Mouse (Mus musculus) heart, adult 8-10 months (tissue): ENCODE measurements around the gene Cuedc1. TPM values are rescaled to one million over a fixed set of nuclear protein-coding genes. Genes with fewer than 3 reads are reported as not detected.
"Not testable (repeated sequence)": the region's sequence is repeated elsewhere in the genome, so short reads cannot be mapped to it uniquely, and the experiment has no call there.

Experiments
- DNase-seq: peaks from one replicate; pipeline ENCODE4 v3.0.0; 2022; ENCODE audit warnings: low spot score
- total RNA-seq, 4 experiments: library from RNA; stranded (reverse); gene quantifications; 2 replicates each; pipeline ENCODE4 v1.2.4; 2022

The Cuedc1 gene
- total RNA-seq, 4 experiments from 2014 or later: 47.5 to 55.7 (median 51.0) TPM

- no peak for DNase-seq
Measured at GRCm38 (mm10) chr11:88170606-88171005, 72.7 kb downstream of the Cuedc1 start.

GRCm38 (mm10) chr11:88171876-88172442 is 74.1 kb downstream of the Cuedc1 start:
- DNase-seq: no peak

GRCm38 (mm10) chr11:88172601-88173325 is 74.9 kb downstream of the Cuedc1 start:
- peak; percentile 85 for DNase-seq

- no peak for DNase-seq
Measured at GRCm38 (mm10) chr11:88173386-88174025, 75.6 kb downstream of the Cuedc1 start.

- no peak for DNase-seq
Measured at GRCm38 (mm10) chr11:88180467-88180958, 82.7 kb downstream of the Cuedc1 start.

- peak; percentile 90 for DNase-seq
Measured at GRCm38 (mm10) chr11:88180959-88181619, 83.2 kb downstream of the Cuedc1 start.

- no peak for DNase-seq
Measured at GRCm38 (mm10) chr11:88184632-88185180, 86.8 kb downstream of the Cuedc1 start.

- no peak for DNase-seq
Measured at GRCm38 (mm10) chr11:88186078-88186946, 88.5 kb downstream of the Cuedc1 start.

GRCm38 (mm10) chr11:88186947-88187243 is 89.0 kb downstream of the Cuedc1 start:
- no peak for DNase-seq

GRCm38 (mm10) chr11:88187417-88188133 is 89.7 kb downstream of the Cuedc1 start:
- DNase-seq: peak; percentile 88

- no peak for DNase-seq
Measured at GRCm38 (mm10) chr11:88188216-88188615, 90.4 kb downstream of the Cuedc1 start.

- no peak for DNase-seq
Measured at GRCm38 (mm10) chr11:88188635-88189034, 90.8 kb downstream of the Cuedc1 start.

GRCm38 (mm10) chr11:88192595-88192994 is 94.7 kb downstream of the Cuedc1 start:
- no peak for DNase-seq

- no peak for DNase-seq
Measured at GRCm38 (mm10) chr11:88193098-88193823, 95.4 kb downstream of the Cuedc1 start.

- DNase-seq: no peak
Measured at GRCm38 (mm10) chr11:88193824-88194696, 96.2 kb downstream of the Cuedc1 start.

- not testable (repeated sequence) for DNase-seq
Measured at GRCm38 (mm10) chr11:88195699-88196098, 97.8 kb downstream of the Cuedc1 start.

- DNase-seq: peak; percentile 72
Measured at GRCm38 (mm10) chr11:88197153-88197576, 99.3 kb downstream of the Cuedc1 start.

- DNase-seq: no peak
Measured at GRCm38 (mm10) chr11:88198223-88198622, 100.4 kb downstream of the Cuedc1 start.

- peak; percentile 54 for DNase-seq
Measured at GRCm38 (mm10) chr11:88201172-88201571, 103.3 kb downstream of the Cuedc1 start.
